Mouse (Mus musculus) spleen, adult 2 months (tissue): ENCODE measurements around the gene Slc41a2.

Experiments used
- CTCF ChIP-seq: fragments of 200-500 bp; IDR thresholded peaks from 2 replicates; pipeline ENCODE4 v1.5.1; 2011; ENCODE audit warnings: mild to moderate bottlenecking, inconsistent platforms; ENCODE audit not compliant: insufficient read depth, insufficient read length, insufficient replicate concordance; ENCODE audit errors: extremely low read depth
- POLR2A ChIP-seq: fragments of 200-500 bp; IDR thresholded peaks from 2 replicates; pipeline ENCODE4 v1.6.1; 2011; ENCODE audit warnings: low read depth, low read length, inconsistent platforms

GRCm38 (mm10) chr10:83297017-83297416, 40.7 kb downstream of the Slc41a2 start:
- TF ChIP-seq CTCF (no peak), POLR2A (no peak)
